Mouse (Mus musculus) forebrain, embryonic 12.5 days (tissue): ENCODE measurements around the gene Lypd6b. TPM values are rescaled to one million over a fixed set of nuclear protein-coding genes. Genes with fewer than 3 reads are reported as not detected.

Source experiments
- ATAC-seq: fragments of 200-750 bp; cut with Nextera tagmentation; 2 replicates; pipeline ENCODE4 v1.8.0; 2017; ENCODE audit warnings: moderate TSS enrichment; ENCODE audit not compliant: low FRiP score
- H3K27ac ChIP-seq: fragments of 300-500 bp; sonication (generic); 2 replicates; pipeline ENCODE4 v1.5.1; 2016; ENCODE audit warnings: mild to moderate bottlenecking
- H3K27me3 ChIP-seq: fragments of 300-500 bp; sonication (generic); 2 replicates; pipeline ENCODE4 v1.6.1; 2016; ENCODE audit warnings: mild to moderate bottlenecking
- H3K36me3 ChIP-seq: fragments of 300-500 bp; sonication (generic); replicated peaks from 2 replicates; pipeline ENCODE4 v1.6.1; 2016; ENCODE audit warnings: mild to moderate bottlenecking
- H3K4me1 ChIP-seq: fragments of 300-500 bp; sonication (generic); 2 replicates; pipeline ENCODE4 v1.6.1; 2016
- H3K4me2 ChIP-seq: fragments of 300-500 bp; sonication (generic); 2 replicates; pipeline ENCODE4 v1.6.1; 2016; ENCODE audit warnings: mild to moderate bottlenecking, moderate library complexity
- H3K4me3 ChIP-seq: fragments of 300-500 bp; sonication (generic); replicated peaks from 2 replicates; pipeline ENCODE4 v1.5.1; 2016; ENCODE audit warnings: mild to moderate bottlenecking
- H3K9ac ChIP-seq: fragments of 300-500 bp; sonication (generic); 2 replicates; pipeline ENCODE4 v1.6.1; 2016; ENCODE audit warnings: mild to moderate bottlenecking
- H3K9me3 ChIP-seq: fragments of 300-500 bp; sonication (generic); 2 replicates; pipeline ENCODE4 v1.6.1; 2016
- whole genome bisulfite sequencing: fragments of 180-500 bp; shearing (Covaris S2); methylation state at CpG from one replicate; pipeline ENCODE4 v1.1.7; 2016; 5-methylcytosine and 5-hydroxymethylcytosine counted together
- polyA plus RNA-seq: library from polyadenylated mRNA; unstranded; fragments of >200 nt; fragmentation: Nextera tagmentation; extraction: Ambion mirVana; gene quantifications from 2 replicates; pipeline ENCODE4 v1.2.1, GENCODE M21; 2016

Gene Lypd6b
- polyA plus RNA-seq, 1 experiment from 2014 or later = 2.3 TPM

GRCm38 (mm10) chr2:49749730-49750576 lies 37.5 kb upstream of the Lypd6b start:
- Histone ChIP-seq H3K27me3 (no peaks in the 10 kb centered on the region), H3K36me3 (peaks cover 93% of the 10 kb centered on the region), H3K4me3 (no peak overlapping the region), H3K9ac (no peak overlapping the region), H3K9me3 (no peaks in the 10 kb centered on the region), H3K27ac (no peak overlapping the region), H3K4me1 (peaks cover 2% of the 10 kb centered on the region; the same call in 1 of the 2 replicates), H3K4me2 (no peak overlapping the region)
- WGBS = 91% methylated on average over 11 of the region's 11 CpGs
- ATAC-seq = no peak

DNA sequence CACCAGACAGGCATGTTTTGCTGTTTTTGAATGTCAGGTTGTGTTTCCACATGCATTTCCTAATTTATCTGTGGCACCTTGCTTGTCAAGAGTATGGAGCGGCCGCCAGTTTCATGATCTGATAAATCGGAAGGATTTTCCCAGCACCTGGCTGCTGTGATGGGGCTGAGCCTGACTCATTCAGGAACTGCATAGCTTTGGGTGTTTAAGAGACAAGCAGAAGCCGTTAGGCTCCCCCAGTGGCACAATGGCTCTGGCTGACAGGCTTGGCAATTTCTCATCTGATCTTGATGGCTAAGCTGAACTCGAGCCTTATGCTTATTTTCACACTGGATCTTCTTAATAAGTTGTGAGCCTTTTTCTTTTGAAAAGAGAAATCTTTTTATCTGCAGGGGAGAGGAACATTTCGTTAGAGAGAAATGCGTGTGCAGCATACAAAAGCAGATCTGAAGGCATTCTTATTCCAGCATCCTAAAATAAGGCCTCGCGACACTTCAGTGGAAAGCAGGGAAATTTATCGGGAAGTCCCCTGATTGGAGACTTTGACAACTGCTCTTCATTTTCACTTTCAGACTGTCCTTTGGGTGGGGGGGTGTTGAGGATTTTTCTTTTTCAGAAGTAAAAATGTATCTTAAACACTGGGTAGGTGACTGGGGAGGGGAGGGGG lies 35.8 kb upstream of the Lypd6b start:
- no peak overlapping the region for H3K9ac ChIP-seq
- no peaks in the 10 kb centered on the region for H3K27me3 ChIP-seq
- no peak for ATAC-seq
- no peak overlapping the region for H3K4me2 ChIP-seq
- no peak overlapping the region for H3K4me3 ChIP-seq
- H3K4me1 ChIP-seq = peaks cover 4% of the 10 kb centered on the region; the same call in 1 of the 2 replicates
- WGBS = 77% methylated on average over 10 of the region's 10 CpGs
- no peaks in the 10 kb centered on the region for H3K9me3 ChIP-seq
- no peak overlapping the region for H3K27ac ChIP-seq
- H3K36me3 ChIP-seq = peaks cover 91% of the 10 kb centered on the region

DNA sequence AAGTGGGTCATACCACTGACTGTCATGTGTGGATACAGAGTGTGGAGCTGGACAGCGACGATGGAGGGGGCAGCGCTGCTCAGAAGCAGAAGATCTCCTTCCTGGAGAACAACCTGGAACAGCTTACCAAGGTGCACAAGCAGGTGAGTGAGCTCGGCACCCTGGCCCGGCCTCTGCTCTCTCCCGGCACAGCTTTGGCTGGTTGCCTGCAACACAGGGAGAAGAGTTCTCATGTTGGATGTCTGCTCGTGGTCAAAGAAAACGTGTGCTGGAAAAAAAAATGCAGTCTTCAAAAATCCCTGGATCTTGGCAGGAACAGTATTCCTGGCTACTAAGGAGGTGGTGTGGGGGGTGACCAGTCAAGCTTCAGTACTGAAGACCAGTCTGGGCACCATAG lies 35.3 kb upstream of the Lypd6b start:
- no peak for ATAC-seq
- no peak overlapping the region for H3K9ac ChIP-seq
- H3K4me3 ChIP-seq = no peak overlapping the region
- H3K9me3 ChIP-seq = no peaks in the 10 kb centered on the region
- no peaks in the 10 kb centered on the region for H3K27me3 ChIP-seq
- H3K4me1 ChIP-seq = peaks cover 4% of the 10 kb centered on the region; the same call in 1 of the 2 replicates
- no peak overlapping the region for H3K27ac ChIP-seq
- WGBS = 87% methylated on average over 8 of the region's 8 CpGs
- H3K36me3 ChIP-seq = peaks cover 91% of the 10 kb centered on the region
- no peak overlapping the region for H3K4me2 ChIP-seq

- no peak for ATAC-seq
- Histone ChIP-seq H3K27me3 (no peaks in the 10 kb centered on the region), H3K9me3 (no peaks in the 10 kb centered on the region), H3K4me2 (no peak overlapping the region), H3K36me3 (peaks cover 91% of the 10 kb centered on the region), H3K4me1 (peaks cover 4% of the 10 kb centered on the region; the same call in 1 of the 2 replicates), H3K27ac (no peak overlapping the region), H3K9ac (no peak overlapping the region), H3K4me3 (no peak overlapping the region)
- 94% methylated on average over 3 of the region's 3 CpGs for WGBS
These were observed 34.4 kb upstream of the Lypd6b start for GRCm38 (mm10) chr2:49753062-49753461.

GRCm38 (mm10) chr2:49755054-49755453 lies 32.4 kb upstream of the Lypd6b start:
- Histone ChIP-seq H3K27ac (no peak overlapping the region), H3K36me3 (peaks cover 88% of the 10 kb centered on the region), H3K4me3 (no peak overlapping the region), H3K4me1 (peaks cover 4% of the 10 kb centered on the region; the same call in 1 of the 2 replicates), H3K4me2 (no peak overlapping the region), H3K27me3 (no peaks in the 10 kb centered on the region), H3K9me3 (no peaks in the 10 kb centered on the region), H3K9ac (no peak overlapping the region)
- WGBS = 66% methylated on average over 2 of the region's 2 CpGs
- ATAC-seq = peak; percentile 79

- no peak overlapping the region for H3K4me3 ChIP-seq
- WGBS = 94% methylated on average over 7 of the region's 7 CpGs
- H3K27ac ChIP-seq = no peak overlapping the region
- no peaks in the 10 kb centered on the region for H3K27me3 ChIP-seq
- H3K4me2 ChIP-seq = no peak overlapping the region
- peaks cover 89% of the 10 kb centered on the region for H3K36me3 ChIP-seq
- H3K9ac ChIP-seq = no peak overlapping the region
- H3K4me1 ChIP-seq = peaks cover 4% of the 10 kb centered on the region; the same call in 1 of the 2 replicates
- H3K9me3 ChIP-seq = no peaks in the 10 kb centered on the region
- ATAC-seq = no peak
These were observed 29.9 kb upstream of the Lypd6b start for GRCm38 (mm10) chr2:49757616-49758015.

DNA sequence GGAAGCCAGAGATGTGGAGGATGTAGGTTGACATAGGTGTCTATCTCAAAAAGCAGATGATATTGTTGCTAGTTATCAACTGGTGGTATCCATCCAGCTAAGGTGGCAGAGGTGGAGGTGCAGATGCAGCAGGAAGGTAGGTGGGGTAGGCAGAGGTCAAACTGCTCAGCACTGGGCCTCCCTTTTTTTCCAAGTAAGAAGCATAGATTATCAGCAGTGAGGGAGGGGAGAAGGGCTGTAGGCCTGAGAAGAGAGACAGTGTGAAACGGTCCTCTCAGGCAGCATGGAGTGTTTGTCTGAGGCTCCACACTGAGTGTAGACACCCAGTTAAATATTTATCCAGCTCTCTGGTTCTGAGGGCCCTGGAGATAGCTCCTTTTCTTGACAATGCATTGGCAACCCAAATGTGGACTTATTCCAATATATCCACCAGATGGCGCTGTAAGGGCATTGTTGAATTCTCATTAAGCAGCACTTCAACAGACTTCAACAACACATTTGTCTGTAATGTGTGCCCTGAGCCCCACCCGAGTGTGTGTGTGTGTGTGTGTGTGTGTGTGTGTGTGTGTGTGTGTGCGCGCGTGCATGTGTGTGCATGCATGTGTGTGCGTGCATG lies 23.0 kb upstream of the Lypd6b start:
- H3K4me2 ChIP-seq = no peak overlapping the region
- peaks cover 79% of the 10 kb centered on the region for H3K36me3 ChIP-seq

DNA sequence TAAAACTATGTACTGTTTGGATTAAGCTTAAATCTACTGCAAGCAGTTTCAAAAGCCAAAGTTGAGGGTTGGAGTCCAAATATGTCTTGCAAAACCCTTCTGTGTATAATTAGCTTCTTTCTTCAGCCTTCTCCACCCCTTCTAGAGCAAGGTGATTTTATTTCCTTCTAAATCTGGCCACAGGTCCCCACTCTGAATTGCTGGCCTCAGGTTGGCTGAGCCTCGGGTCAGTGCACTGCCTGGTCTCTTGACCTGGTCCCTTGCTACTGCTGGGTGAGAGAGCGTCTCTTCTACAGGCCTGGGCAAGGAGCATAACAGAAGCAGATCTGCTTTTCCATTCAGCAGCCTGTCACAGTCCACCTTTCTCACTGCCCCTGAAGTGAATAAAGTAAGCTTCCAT lies 18.6 kb upstream of the Lypd6b start:
- Histone ChIP-seq H3K27ac (no peak overlapping the region), H3K4me3 (no peak overlapping the region), H3K27me3 (no peaks in the 10 kb centered on the region), H3K36me3 (peaks cover 55% of the 10 kb centered on the region), H3K9ac (no peak overlapping the region), H3K9me3 (no peaks in the 10 kb centered on the region), H3K4me1 (no peaks in the 10 kb centered on the region), H3K4me2 (no peak overlapping the region)
- no peak for ATAC-seq
- 73% methylated on average over 2 of the region's 2 CpGs for WGBS

More for the DNA sequence above, 23.0 kb upstream of the Lypd6b start:
- Histone ChIP-seq H3K9ac (no peak overlapping the region), H3K4me1 (no peaks in the 10 kb centered on the region), H3K9me3 (no peaks in the 10 kb centered on the region), H3K27ac (peak overlapping the region; percentile 42; the same call in 1 of the 2 replicates), H3K27me3 (no peaks in the 10 kb centered on the region), H3K4me3 (no peak overlapping the region)
- 47% methylated on average over 7 of the region's 7 CpGs for WGBS
- ATAC-seq = peak; percentile 67

- H3K4me3 ChIP-seq = no peak overlapping the region
- no peaks in the 10 kb centered on the region for H3K27me3 ChIP-seq
- no peaks in the 10 kb centered on the region for H3K4me1 ChIP-seq
- no peak overlapping the region for H3K4me2 ChIP-seq
- no peak for ATAC-seq
- H3K27ac ChIP-seq = no peak overlapping the region
- 91% methylated on average over 5 of the region's 5 CpGs for WGBS
- H3K9me3 ChIP-seq = no peaks in the 10 kb centered on the region
- H3K9ac ChIP-seq = no peak overlapping the region
- peaks cover 58% of the 10 kb centered on the region for H3K36me3 ChIP-seq
These were observed 17.0 kb upstream of the Lypd6b start for GRCm38 (mm10) chr2:49770440-49770839.

DNA sequence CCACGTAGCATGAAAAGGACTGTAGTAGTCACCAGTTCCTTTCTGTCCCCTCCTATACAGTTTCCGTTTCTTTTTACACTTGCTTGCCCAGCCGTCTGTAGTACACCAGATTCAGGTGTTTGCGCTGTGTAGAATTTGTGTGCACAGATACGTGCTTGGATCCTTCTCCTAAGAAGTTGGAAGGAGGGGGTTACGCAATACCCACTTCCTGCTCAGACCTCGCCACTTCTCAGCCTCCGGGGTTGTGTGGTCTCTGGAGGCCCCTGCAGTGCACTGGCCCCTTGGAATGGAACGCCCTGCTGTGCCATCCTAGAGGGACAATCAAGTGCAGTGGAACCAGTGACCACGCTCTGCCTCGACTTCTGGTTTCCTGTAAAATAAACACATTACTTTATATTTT lies 16.3 kb upstream of the Lypd6b start:
- H3K4me2 ChIP-seq = no peak overlapping the region
- H3K4me3 ChIP-seq = no peak overlapping the region
- no peaks in the 10 kb centered on the region for H3K9me3 ChIP-seq
- H3K9ac ChIP-seq = no peak overlapping the region
- no peak overlapping the region for H3K27ac ChIP-seq
- WGBS = 81% methylated on average over 11 of the region's 11 CpGs
- no peaks in the 10 kb centered on the region for H3K4me1 ChIP-seq
- peaks cover 55% of the 10 kb centered on the region for H3K36me3 ChIP-seq
- no peak for ATAC-seq
- no peaks in the 10 kb centered on the region for H3K27me3 ChIP-seq

DNA sequence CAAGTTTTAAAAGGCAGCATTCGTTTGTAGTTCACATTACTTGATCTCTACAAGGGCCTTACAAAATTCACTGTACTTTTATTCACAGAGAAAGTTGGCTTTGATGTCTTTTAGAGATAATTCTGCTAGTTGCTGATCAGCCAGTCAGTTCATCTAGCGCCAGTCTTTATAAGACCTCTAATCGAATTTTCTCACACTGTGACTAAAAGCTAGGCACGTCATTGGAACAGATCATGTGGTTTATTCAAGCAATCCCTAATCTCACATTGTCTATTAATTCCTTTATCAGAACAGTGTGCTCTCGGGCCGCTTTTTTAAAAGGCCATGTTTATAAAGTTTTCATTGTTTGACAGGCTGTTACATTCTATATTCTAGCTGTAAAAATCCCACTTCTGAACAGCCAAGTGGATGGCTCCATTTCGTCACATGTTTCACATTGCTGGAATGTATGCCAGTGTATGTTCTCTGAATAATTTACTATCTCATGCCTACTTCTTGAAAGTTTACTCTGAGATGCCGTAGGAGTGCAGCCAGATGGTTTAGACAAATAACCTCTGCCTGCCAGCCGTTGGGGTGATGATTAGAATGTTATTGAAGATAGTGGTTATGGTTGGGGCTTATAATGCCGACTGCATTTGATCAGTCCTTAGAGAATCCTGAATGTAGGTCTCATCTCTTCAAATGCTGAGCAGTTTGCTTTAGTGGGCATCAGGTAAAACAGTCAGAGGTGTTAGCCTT lies 14.1 kb upstream of the Lypd6b start:
- Histone ChIP-seq H3K36me3 (peaks cover 34% of the 10 kb centered on the region), H3K4me1 (peaks cover 8% of the 10 kb centered on the region; the same call in 1 of the 2 replicates)
- WGBS = 81% methylated on average over 10 of the region's 10 CpGs

DNA sequence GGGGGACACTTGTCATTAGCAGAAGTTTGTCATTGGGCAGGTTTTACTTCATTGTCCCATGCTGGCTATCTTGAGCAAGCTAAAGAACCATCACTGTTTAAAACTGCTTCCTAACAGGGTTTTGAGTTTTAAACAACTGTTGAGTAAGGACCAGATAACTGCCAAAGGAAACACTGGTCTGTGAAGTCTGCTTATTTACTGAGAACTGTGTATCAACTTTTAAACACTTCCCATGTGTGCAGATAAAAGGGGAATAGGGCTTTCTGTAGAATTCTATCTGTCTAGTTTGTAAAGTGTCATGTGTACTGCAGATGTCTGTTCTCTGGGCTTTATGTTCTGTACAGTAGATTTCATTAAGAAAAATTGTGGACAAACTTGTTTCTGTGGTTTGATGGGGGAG lies 13.3 kb upstream of the Lypd6b start:
- peaks cover 8% of the 10 kb centered on the region; the same call in 1 of the 2 replicates for H3K4me1 ChIP-seq
- H3K9me3 ChIP-seq = no peaks in the 10 kb centered on the region
- H3K27me3 ChIP-seq = no peaks in the 10 kb centered on the region
- peaks cover 26% of the 10 kb centered on the region for H3K36me3 ChIP-seq
- ATAC-seq = no peak
- no peak overlapping the region for H3K27ac ChIP-seq
- H3K4me2 ChIP-seq = no peak overlapping the region
- no peak overlapping the region for H3K9ac ChIP-seq
- H3K4me3 ChIP-seq = no peak overlapping the region

More for the DNA sequence above, 14.1 kb upstream of the Lypd6b start:
- ATAC-seq = no peak
- Histone ChIP-seq H3K27ac (no peak overlapping the region), H3K9me3 (no peaks in the 10 kb centered on the region), H3K4me2 (no peak overlapping the region), H3K27me3 (no peaks in the 10 kb centered on the region), H3K4me3 (no peak overlapping the region), H3K9ac (no peak overlapping the region)
